Mouse (Mus musculus) midbrain, postnatal 0 days (tissue): ENCODE results near the gene Btbd17. TPM values are rescaled to one million over a fixed set of nuclear protein-coding genes. Genes with fewer than 3 reads are reported as not detected.

Source experiments
- ATAC-seq: fragments of 200-750 bp; cut with Nextera tagmentation; 2 replicates; pipeline ENCODE4 v1.8.0; 2017; ENCODE audit warnings: moderate number of reproducible peaks, mild to moderate bottlenecking, moderate TSS enrichment, moderate library complexity; ENCODE audit not compliant: low FRiP score
- DNase-seq: peaks from one replicate; pipeline ENCODE4 v3.0.0-alpha.2; 2015; ENCODE audit warnings: low spot score
- H3K27ac ChIP-seq: fragments of 300-500 bp; sonication (generic); 2 replicates; pipeline ENCODE4 v1.5.1; 2014; ENCODE audit warnings: low read depth, mild to moderate bottlenecking, low read length, mixed read lengths
- H3K27me3 ChIP-seq: fragments of 300-500 bp; sonication (generic); 2 replicates; pipeline ENCODE4 v1.6.1; 2014; ENCODE audit warnings: low read length, control low read depth, mixed read lengths; ENCODE audit not compliant: insufficient read depth
- H3K36me3 ChIP-seq: fragments of 300-500 bp; sonication (generic); 2 replicates; pipeline ENCODE4 v1.6.1; 2014; ENCODE audit warnings: low read length, control low read depth, mixed read lengths; ENCODE audit not compliant: insufficient read depth
- H3K4me1 ChIP-seq: fragments of 300-500 bp; sonication (generic); 2 replicates; pipeline ENCODE4 v1.6.1; 2014; ENCODE audit warnings: mild to moderate bottlenecking, control low read depth, antibody characterized with exemption, low read length, mixed read lengths; ENCODE audit not compliant: insufficient read depth
- H3K4me2 ChIP-seq: fragments of 300-500 bp; sonication (generic); 2 replicates; pipeline ENCODE4 v1.6.1; 2014; ENCODE audit warnings: low read depth, mild to moderate bottlenecking, low read length, mixed read lengths; ENCODE audit not compliant: poor library complexity, severe bottlenecking
- H3K4me3 ChIP-seq: fragments of 300-500 bp; sonication (generic); 2 replicates; pipeline ENCODE4 v1.5.1; 2014; ENCODE audit warnings: low read depth, mild to moderate bottlenecking, low read length, moderate library complexity
- H3K9ac ChIP-seq: fragments of 300-500 bp; sonication (generic); replicated peaks from 2 replicates; pipeline ENCODE4 v1.6.1; 2014; ENCODE audit warnings: mild to moderate bottlenecking, low read length, moderate library complexity, mixed read lengths; ENCODE audit not compliant: poor library complexity, severe bottlenecking
- H3K9me3 ChIP-seq: fragments of 300-500 bp; sonication (generic); 2 replicates; pipeline ENCODE4 v1.6.1; 2016; ENCODE audit warnings: low read length, control low read depth
- CTCF ChIP-seq: IDR thresholded peaks from 2 replicates; pipeline ENCODE4 v1.5.1; 2016; ENCODE audit warnings: antibody characterized with exemption, mild to moderate bottlenecking
- WGBS: fragments of 180-500 bp; shearing (Covaris S2); extraction: QIAGEN DNeasy Blood & Tissue Kit; methylation state at CpG from one replicate; pipeline ENCODE4 v1.1.7; 2014; 5-methylcytosine and 5-hydroxymethylcytosine counted together
- polyA plus RNA-seq: library from polyadenylated mRNA; unstranded; fragments of >200 nt; fragmentation: Nextera tagmentation; extraction: Ambion mirVana; gene quantifications from 2 replicates; pipeline ENCODE4 v1.2.1, GENCODE M21; 2015
- total RNA-seq: library from RNA; depleted of rRNA; stranded (reverse); fragments of >200 nt; gene quantifications from 2 replicates; pipeline ENCODE4 v1.2.3, GENCODE M21; 2014

Gene Btbd17
- total and polyA plus RNA-seq, 2 experiments from 2014 or later, result 28.0 to 68.2 TPM

DNA sequence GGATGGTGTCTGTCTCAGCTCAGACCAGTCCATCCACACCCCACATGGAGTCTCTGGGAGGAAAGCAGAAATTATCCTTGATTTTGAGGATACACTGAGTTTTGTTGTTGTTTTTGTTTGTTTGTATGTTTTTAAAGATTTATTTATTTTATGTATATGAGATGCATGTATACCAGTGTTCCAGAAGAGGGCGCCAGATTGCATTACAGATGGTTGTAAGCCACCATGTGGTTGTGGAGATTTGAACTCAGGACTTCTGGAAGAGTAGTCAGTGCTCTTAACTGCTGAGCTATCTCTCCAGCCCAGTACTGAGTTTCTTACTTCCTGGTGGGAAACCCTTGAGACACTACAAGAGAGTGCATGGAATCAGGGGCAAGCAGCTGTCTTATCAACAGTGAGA lies 13.6 kb upstream of the Btbd17 start:
- no peak overlapping the region for H3K9ac ChIP-seq
- WGBS, result 90% methylated on average over 1 of the region's 1 CpGs
- ATAC-seq (no peak), DNase-seq (no peak)
- TF ChIP-seq CTCF, result peak; percentile 51; the same call in 1 of the 2 replicates
- no peak overlapping the region for H3K4me2 ChIP-seq
- H3K36me3 ChIP-seq, result no peaks in the 10 kb centered on the region
- H3K27ac ChIP-seq, result no peak overlapping the region
- no peaks in the 10 kb centered on the region for H3K4me1 ChIP-seq
- no peaks in the 10 kb centered on the region for H3K27me3 ChIP-seq
- H3K9me3 ChIP-seq, result no peaks in the 10 kb centered on the region
- no peak overlapping the region for H3K4me3 ChIP-seq

DNA sequence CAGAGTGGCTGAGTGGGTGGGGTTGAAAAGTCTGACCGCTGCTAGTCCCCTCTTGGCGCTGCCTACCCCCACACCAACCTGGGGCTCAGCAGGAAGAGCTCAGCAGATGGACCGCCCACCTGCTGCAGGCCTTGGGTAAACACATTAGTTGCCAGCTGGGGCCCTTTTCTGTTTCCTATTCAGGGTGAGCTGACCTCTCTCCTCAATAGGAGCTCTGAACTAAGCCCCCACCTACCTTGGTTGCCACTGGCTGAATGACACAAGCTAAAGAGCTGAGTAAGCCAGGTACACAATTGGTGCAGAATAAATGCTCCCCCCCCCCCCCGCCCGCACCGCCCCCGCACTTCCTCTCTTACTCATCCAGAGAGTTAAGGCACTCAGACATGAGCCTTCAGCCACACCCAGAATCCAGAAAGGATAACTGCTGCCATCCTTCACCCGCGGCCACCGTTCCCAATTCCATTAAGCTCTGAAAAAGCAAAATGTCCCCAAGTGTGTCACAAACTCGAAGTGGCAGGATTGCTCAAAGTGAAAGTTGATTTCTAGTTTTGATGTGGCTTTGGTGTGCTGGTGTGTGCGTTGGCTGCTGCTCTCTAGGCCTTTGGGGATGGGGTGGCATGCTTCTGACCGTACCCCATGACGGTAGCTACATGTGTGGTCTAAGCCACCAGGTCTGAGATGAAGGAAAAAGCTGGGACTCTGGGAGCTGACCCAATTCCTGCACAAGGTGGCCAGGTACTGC lies 12.1 kb upstream of the Btbd17 start:
- no peaks in the 10 kb centered on the region for H3K9me3 ChIP-seq
- H3K4me3 ChIP-seq, result no peak overlapping the region
- ATAC-seq (no peak), DNase-seq (no peak)
- no peak for TF ChIP-seq CTCF
- H3K27ac ChIP-seq, result no peak overlapping the region
- no peak overlapping the region for H3K4me2 ChIP-seq
- H3K27me3 ChIP-seq, result no peaks in the 10 kb centered on the region
- no peak overlapping the region for H3K9ac ChIP-seq
- no peaks in the 10 kb centered on the region for H3K4me1 ChIP-seq
- WGBS, result 31% methylated on average over 14 of the region's 14 CpGs
- H3K36me3 ChIP-seq, result no peaks in the 10 kb centered on the region

DNA sequence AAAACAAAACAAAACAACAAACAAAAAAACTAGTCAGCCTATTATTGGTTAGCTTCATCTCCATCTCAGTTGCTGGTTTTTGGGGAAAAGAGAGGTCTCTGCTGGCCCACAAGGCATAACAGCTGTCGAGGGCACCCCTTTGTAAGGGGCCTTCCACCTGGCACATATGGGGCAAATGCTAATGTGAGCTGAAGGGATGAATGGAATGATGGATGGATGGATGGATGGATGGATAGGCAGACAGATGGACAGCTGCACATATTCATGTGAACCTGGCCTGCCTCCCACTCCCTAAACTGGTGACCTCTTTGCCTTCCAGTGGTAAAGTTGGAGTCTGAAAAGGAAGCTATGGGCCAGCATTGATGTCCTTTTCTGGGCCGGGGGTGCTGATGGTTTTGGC lies 11.3 kb upstream of the Btbd17 start:
- Histone ChIP-seq H3K4me3 (no peak overlapping the region), H3K36me3 (no peaks in the 10 kb centered on the region), H3K27me3 (no peaks in the 10 kb centered on the region), H3K27ac (no peak overlapping the region), H3K9ac (no peak overlapping the region), H3K9me3 (no peaks in the 10 kb centered on the region), H3K4me2 (no peak overlapping the region), H3K4me1 (no peaks in the 10 kb centered on the region)
- DNase-seq (no peak), ATAC-seq (no peak)
- 61% methylated on average over 2 of the region's 2 CpGs for WGBS
- TF ChIP-seq CTCF, result no peak

DNA sequence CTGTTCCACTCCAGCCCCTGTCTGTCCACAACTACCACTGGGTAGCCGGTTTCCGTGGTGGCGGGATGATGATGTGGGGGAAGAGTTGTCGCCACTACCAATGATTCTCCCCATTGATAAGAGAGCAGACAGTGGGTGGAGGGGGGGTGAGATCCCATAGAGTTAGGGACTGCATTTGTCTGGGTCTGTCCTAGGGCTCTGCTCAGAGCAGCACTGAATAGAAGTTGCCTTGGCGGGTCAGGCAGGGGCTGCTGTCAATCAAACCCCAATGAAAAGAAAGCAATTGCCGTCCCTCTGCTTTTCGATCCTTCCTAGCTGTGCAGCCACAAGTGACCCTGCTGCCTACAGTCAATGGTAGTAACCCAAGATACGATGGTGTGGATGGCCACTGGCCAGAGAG lies 8.2 kb upstream of the Btbd17 start:
- H3K36me3 ChIP-seq, result no peaks in the 10 kb centered on the region
- no peak for DNase-seq
- ATAC-seq, result no peak
- H3K27me3 ChIP-seq, result no peaks in the 10 kb centered on the region
- no peaks in the 10 kb centered on the region for H3K9me3 ChIP-seq
- H3K4me2 ChIP-seq, result no peak overlapping the region
- 28% methylated on average over 8 of the region's 8 CpGs for WGBS
- no peak overlapping the region for H3K4me3 ChIP-seq
- no peaks in the 10 kb centered on the region for H3K4me1 ChIP-seq
- no peak overlapping the region for H3K9ac ChIP-seq
- TF ChIP-seq CTCF, result no peak
- no peak overlapping the region for H3K27ac ChIP-seq

DNA sequence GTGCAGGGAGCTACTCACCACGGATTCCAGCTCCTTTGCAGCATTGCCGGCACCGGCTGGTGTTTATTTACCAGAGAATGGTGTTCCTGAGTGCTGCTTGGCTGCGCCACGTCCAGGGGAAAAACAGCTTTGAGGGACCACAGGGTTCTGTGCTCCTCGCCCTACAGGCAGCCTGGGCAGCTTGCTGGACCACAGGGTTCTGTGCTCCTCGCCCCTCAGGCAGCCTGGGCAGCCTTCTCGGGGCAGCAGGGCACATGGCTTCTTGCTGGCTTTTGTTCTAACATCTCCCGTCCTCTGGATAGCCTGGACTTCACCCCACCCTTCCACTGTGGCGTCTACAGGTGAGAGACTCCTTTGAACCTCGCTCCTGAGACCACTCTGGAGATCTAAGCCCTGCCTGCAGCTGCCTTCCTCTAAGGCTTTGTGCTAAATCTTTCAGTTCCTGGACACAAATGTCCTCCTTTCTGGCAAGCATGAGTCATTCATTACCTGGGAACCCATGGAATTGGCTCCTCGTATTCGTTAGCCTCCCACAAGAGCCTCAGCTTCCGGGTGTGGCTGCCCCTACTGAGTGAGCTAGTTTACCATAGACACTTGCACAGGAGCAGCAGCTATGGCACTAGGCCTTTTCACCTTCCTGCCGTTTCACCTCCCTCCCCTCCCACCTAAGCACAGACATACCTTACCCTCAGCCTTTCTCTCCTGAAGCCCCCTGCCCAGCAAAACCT lies 7.0 kb upstream of the Btbd17 start:
- 68% methylated on average over 15 of the region's 15 CpGs for WGBS
- Histone ChIP-seq H3K4me3 (no peak overlapping the region), H3K27ac (no peak overlapping the region), H3K36me3 (no peaks in the 10 kb centered on the region), H3K4me1 (no peaks in the 10 kb centered on the region), H3K9ac (no peak overlapping the region), H3K27me3 (no peaks in the 10 kb centered on the region), H3K4me2 (no peak overlapping the region), H3K9me3 (no peaks in the 10 kb centered on the region)
- DNase-seq (no peak), ATAC-seq (no peak)
- TF ChIP-seq CTCF, result no peak

DNA sequence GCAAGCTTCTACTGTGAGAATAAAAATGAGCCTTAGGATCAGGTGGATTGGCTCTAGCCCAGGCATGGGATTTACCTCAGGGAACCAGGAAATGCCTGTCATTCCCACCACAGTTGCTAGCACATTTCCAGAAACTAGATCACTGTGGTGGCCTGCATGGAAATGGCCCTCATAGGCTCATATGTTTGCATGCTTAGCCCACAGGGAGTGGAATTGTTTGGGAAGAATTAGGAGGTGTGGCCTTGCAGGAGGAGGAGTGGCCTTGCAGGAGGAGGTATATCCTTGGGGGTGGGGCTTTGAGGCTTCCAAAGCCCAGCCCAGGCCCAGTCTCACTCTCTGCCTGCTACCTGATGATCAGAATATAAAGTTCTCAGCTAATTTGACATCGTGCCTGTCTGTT lies 6.2 kb upstream of the Btbd17 start:
- Histone ChIP-seq H3K4me1 (no peaks in the 10 kb centered on the region), H3K36me3 (no peaks in the 10 kb centered on the region), H3K9me3 (no peaks in the 10 kb centered on the region), H3K4me2 (no peak overlapping the region), H3K9ac (no peak overlapping the region), H3K4me3 (no peak overlapping the region), H3K27me3 (no peaks in the 10 kb centered on the region), H3K27ac (no peak overlapping the region)
- 82% methylated on average over 1 of the region's 1 CpGs for WGBS
- TF ChIP-seq CTCF, result no peak
- DNase-seq (no peak), ATAC-seq (no peak)
